Mouse (Mus musculus): ENCODE data around the gene Atg5. TPM values are rescaled to one million over a fixed set of nuclear protein-coding genes. Genes with fewer than 3 reads are reported as not detected.
"Not testable (repeated sequence)": the region's sequence is repeated elsewhere in the genome, so short reads cannot be mapped to it uniquely, and the experiment has no call there.

Atg5 gene
- total RNA-seq (2021), result 10 to 100 TPM; 16.3 to 16.7 TPM
- long read RNA-seq, experiment 1, transcript Atg5-201 (8 exons, 2,352 nt), result major isoform, 11 of 14 reads
- long read RNA-seq, experiment 1, partial matches to known transcripts, result 0 of 14 reads
- long read RNA-seq, experiment 1, other reads (novel, unspliced or antisense), result 3 of 14 reads
- long read RNA-seq, experiment 2, transcript Atg5-201 (8 exons, 2,352 nt), result major isoform, 8 of 9 reads
- long read RNA-seq, experiment 2, partial matches to known transcripts, result 0 of 9 reads
- long read RNA-seq, experiment 2, other reads (novel, unspliced or antisense), result 1 of 9 reads

DNA sequence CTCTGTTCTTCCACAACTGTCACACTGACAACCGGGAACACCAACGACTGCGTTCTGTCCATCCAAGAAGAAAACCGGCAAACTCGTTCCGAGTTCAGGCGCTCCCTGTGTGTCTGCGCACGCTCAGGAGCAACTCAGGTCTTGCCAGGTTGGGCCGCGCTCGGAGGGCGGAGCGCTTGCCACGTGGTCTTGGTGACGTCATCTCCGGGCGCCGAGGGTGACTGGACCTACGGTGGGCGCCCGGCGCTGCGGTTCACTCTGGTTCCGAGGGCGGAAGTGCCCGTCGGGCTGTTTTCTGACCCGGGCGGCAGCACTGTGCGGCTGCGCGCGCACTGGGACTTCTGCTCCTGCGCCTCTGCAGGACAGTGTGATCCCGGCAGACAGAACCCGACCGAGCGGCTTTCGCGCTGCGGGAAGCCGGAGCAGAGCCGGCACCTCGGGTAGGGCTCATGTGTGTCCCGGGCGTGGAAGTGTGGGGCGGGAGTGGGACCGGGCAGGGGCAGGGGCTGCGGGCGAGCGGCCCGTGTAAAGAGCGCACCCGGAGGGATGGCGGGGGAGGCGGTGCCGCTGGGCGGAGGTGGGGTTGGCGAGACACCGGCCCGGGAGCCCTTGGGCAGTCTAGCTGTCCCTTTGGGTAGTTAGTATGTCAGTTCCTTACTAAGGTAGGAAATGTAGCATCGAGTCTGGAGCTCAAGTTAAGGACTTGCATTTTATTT, at the start of gene Atg5:
Atg5 (plus strand) TSS at position 214 of the 716 bp plus-strand sequence.
- DNase-seq, result peak; percentile 99

DNA sequence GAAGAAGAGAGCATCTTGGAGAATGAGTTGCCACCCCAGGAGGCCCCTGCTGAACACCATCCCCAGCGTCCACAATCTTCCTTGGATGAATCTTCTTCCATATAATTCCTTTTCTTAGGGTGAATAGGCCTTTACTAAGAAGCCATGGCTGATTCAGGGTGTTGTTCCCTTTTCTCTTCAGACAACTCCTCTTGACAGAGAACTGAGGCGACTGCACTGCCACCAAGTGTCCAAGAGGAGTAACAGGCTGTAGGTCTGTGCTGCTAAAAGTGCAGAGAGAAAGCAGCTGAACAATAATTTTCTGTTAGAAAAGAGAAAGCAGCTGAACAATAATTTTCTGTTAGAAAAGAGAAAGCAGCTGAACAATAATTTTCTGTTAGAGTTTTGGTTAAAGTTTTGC, 49.1 kb upstream of the Atg5 start:
- not testable (repeated sequence) for DNase-seq

DNA sequence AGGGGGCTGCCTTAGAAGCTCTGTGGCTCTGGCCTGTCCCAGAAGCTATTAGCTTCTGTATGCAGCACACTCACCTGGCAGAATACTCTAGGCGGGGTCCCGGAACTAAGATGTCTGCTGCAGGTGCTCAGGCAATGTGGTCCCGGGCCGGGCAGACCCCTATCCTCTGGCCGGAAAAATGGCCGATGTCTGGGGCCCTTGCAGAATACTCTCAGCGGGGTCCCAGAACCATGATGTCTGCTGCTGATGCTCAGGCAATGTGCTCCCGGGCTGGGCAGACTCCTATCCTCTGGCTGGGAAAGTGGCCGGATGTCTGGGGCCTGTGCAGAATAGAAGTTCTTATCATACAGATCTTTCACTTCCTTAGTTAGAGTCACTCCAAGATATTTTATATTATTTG, 43.8 kb upstream of the Atg5 start:
- no peak for DNase-seq

DNA sequence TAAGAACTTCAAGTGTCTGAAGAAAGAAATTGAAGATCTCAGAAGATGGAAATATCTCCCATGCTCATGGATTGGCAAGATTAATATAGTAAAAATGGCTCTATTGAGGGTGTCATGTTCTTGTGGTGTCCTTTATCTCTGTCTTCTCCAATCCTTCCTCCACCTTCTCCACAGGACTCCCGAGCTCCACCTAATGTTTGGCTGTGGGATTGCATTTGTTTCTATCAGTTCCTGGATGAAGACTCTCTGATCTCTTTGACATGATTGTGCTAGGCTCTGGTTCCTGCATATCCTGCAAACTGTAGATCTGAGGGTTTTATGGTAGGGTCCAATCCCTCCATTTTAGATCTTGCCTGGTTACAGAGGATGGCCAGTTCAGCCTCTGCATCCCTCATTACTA, 34.8 kb upstream of the Atg5 start:
- peak; percentile 15 to 39 for DNase-seq

DNA sequence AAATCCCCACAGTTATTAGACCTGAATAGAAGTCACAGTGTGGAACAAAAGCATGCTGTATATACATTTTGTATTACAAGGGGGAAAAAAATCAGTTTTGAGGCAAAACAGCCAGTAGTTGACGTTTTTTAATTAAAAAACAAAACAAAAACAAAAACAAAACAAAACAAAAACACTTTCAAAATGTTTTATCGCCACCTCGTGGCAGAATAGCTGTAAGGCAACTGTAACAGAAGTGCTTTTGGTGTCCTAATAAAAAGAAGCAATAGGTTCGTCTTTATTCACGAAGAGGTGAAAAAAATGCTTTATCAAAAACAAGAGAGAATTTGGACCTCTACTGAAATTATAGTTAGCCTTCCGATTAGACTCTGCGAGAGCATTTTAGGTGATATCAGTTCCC, 32.9 kb upstream of the Atg5 start:
- DNase-seq, result not testable (repeated sequence)

DNA sequence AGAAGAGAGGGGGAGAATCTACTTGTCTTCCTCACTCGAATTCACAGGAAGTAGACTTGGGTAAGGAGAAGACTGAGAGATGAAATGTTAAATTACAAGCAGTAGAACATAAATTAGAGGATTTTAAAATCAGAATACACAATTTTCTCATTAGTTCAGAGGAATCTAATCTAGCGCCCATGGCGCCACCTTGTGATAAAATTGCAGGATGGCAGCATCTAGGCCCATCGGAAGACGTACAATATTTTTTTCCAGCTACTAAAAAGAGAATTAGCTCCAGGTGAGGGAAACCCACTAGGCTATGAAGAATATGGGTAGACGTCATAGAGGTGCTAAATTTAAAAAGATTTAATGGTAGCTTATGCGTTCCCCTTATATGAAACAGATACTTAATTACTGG, 11.5 kb upstream of the Atg5 start:
- no peak for DNase-seq

DNA sequence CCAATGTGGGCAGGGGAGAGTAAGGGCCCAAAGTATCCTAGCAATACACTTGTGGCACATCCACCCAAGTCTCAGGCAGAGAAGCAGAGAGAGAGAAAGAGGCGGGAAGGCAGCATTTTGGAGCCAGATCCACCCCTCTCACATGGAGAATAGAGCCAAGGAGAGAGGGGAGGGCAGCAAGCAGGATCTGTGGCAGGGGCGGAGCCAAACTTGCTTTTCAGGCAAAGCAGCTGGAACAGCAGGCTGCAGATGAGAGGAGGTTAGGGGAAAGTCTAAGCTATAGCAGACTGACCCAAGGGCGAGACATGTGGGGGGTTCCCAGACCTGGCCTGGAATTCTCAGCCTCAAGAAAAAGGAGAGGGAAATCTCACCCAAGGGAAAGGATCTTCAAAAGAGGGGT, 2.3 kb upstream of the Atg5 start:
- no peak for DNase-seq

DNA sequence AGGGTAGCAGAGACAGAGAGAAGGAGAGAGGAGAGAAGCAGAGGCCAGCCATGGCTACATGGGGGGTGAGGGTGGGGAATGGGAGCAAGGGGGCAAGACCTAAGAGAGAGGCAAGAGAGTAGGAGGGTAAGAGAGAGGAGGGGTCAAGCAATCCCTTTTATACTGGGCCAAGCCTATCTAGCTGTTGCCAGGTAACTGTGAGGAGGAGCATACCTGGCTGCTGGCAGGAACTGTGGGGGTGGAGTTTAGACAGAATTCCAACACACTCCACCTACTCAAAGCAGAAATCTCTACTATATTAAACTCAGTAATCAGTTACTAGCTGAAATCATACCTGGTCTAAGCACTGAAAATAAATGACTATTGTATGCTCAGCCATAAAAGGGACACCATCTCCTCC, 1.6 kb upstream of the Atg5 start:
- DNase-seq, result no peak

DNA sequence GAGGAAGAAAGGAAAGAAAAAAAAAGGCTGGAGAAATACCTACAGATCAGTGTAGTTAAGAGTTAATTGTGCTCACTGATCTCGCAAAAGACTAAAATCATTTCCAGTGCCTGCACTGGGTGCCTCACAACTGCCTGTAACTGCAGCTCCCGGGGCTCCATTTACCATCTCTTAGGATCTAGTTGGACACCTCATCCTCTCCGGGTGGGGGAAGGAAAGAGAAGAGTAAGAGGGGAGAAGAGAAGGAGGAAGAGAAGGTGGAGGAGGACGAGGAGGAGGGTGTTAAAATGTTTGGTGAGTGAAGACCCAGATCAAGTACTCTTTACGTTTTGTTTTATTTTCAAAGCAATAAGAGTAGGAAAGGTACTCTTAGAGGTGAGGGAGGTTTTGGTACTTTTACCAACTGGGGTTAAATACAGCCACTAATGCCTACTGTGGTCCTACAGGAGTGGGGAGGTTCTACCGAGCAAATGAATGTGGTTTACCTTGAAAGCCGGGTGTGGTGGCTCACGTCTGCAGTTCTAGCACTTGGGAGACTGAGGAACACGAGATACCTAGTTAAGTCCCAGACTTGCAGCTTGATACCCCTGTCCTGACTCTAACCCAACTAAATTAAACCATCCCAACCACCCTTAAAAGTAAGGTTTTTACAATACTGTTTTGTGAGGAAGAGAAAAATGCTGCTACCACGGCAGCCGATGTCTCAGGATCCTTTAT, 574 bp upstream of the Atg5 start:
- no peak for DNase-seq

DNA sequence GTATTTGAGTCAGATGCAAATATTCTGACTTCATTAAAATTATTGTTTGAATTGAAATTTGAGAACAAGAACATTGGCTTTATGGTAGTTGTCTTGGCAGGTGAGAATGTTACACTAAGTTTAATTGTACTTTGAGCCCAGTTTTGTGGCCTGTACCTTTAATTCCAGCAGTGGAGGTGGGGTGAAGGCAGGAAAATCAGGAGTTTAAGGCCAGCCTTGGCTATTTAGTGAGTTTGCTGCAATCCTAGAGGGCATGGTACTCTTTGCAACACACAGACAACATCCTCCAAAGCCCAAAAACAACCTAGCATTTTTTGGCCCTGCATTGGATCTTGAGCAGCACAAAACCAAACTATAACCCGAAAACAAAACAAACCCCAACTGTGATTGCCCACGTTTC, 1.1 kb downstream of the Atg5 start:
- no peak for DNase-seq

DNA sequence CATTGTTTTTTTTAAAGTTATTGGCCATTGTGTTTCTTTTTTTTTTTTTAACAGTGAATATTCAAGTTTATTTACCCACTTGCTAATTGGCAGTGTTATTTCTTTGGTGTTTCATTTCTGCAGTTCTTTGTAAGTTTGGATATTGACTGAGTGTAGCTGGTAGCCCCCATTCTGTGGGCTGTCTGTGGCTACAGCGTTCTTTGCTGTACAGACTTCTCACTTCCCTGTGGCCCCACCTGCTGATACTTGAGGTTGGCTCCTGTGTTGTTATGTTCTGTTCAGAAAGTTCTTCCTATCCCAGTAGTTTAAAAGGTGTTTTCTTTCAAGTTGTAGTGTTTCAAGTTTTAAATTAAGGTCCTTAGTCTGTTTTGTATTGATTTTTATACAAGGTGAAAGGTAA, 14.2 kb downstream of the Atg5 start:
- no peak for DNase-seq

DNA sequence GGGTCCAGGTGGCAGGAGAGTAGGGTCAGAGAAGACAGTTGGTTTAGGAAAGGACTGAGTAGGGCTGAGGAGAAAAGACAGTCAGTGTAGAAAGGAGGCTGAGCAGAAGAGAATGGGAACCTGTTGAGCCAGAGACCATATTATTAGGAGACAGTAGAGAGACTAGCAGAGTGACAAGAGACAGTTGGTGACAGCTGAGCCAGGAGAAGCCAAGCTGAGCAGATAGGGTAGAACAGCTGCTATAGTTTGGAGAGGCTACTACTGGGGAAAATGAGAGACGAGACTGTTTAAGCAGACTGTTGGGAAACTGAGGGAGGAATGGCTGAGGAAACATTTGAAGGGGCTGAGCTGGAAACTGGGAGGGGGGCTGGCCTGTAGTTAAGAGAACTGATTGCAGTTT, 16.9 kb downstream of the Atg5 start:
- DNase-seq, result no peak

DNA sequence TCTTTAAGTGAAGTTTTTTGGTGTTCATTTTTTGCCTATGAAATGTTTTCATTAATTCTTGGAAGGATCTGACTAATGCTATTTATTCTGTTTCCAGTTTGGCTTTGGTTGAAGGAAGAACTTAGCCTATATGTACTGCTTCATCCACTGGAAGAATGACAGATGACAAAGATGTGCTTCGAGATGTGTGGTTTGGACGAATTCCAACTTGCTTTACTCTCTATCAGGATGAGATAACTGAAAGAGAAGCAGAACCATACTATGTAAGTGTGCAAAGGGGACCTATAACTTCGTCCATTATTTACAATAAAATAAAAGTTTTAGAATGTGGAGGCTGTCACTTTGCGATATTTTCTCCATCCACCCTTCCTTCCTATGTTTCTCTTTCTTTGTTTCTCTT, 17.8 kb downstream of the Atg5 start:
- DNase-seq, result no peak

DNA sequence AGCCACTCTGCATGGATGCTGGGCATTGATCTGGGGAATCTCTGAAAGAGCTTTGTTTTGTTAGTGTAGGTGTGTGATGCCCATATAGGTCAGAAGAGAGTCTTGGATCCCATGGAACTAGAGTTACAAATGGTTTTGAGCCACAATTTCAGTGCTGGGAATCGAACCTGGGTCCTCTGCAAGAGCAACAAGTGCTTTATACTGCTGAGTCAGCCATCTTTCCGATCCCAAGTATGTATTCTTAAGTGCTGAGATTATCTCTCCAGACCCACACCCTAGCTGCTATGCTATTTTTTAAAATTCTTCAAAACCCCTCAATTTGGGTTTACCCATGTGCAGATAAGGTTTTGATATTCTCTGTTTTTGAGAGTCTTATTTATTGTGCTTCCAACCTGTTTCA, 22.7 kb downstream of the Atg5 start:
- no peak for DNase-seq

DNA sequence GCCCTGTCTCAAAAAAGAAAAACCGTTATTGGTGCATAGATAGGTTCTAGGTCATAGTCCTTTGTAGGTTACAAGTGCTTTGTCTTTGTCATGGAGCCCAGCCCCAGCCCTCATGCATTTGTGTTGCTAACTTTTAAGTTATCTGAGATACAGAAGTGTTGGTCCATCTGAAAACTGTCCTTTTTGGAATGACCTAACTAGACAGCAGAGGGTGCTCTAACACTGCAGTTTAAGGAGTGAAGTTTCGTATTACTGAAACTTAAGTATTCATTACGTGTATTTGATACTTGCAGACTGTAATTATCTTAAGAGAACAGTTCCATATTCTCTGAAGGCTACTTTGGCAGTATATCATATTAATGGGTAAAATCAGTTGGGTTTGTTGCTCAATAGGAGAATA, 24.0 kb downstream of the Atg5 start:
- peak; percentile 18 to 63 for DNase-seq

DNA sequence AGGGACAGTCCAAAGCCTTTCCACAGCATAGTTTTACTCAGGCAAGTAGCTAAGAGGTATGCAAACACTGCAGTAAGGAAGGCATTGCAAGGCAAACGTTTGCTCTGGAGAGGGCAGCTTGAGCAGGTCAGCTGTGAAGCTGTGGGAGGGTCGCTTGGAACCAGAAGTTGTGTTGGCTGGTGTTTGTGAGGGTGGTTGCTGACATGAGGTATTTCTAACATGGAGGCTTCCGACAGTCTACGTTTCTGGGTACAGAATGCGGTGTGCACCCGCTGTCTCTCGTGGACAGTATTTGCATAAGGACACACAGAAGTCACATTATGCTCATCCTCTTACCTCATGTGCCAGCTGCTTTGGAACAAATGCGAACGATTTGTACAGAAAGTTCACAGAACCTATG, 31.0 kb downstream of the Atg5 start:
- no peak for DNase-seq

DNA sequence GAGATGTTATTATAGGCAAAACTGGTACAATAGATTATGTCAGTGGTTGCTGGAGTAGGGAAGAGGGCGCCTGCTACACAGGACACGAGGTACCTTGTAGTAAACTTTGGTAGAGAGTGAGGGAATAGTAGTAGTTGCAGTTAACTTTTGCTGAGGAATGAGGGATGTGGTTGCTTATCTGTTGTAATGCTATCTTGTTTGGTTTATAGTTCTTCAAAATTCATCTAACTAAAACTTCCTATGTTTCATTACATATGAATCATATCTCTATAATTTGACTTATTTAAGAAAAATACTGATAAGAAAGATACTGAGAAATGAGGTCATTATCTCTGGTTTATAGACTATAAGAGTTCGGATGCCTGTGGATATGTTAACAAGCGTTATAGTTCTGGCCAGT, 31.9 kb downstream of the Atg5 start:
- no peak for DNase-seq

DNA sequence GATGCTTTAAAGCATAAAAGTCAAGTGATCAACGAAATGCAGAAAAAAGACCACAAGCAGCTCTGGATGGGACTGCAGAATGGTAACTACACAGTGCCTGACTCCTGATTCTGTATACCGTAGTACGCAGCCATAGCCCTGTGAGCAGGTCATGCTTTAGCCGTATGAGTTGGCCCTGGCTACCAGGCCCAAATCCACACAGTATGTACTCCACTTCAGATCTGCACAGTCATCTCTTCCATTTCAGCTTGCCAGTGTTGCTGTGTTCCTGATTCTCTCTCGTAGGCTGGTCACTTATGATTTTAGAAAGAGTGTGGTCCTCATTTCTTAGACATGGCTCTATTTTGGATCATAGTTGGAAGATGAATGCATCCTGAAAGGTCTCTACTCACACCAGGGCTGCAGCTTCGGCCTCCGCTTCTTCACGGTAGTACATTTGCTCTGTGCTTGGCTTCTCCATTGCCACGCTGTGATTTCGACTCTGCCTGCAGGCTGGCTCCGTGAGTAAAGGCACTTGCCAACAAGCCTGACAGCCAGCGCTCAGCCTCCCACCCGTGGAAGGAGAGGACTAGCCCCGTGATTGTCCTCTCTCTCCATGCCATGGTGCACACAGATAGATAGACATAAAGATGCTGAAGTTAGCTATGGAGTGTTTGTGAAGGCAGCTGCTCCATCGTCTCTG, 35.6 kb downstream of the Atg5 start:
- DNase-seq, result no peak

DNA sequence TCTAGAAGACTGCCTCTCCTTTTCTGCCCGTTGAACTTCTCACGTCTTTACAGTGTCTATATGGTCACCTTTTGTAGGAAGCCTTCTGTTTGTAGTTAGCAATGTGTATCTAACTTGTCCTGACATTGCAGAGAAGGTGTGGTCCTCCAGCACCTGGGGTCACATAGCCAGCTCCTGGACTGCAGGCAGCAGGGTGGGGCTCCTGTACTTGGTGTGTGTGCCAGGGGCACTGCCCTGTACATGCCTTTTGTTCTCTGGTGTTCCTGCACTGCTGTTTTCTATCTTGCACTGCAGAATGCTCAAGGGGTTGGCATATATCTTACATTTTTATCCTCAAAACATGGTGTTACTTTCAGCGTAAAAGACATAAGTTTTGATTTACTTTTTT, 36.2 kb downstream of the Atg5 start:
- DNase-seq, result no peak

DNA sequence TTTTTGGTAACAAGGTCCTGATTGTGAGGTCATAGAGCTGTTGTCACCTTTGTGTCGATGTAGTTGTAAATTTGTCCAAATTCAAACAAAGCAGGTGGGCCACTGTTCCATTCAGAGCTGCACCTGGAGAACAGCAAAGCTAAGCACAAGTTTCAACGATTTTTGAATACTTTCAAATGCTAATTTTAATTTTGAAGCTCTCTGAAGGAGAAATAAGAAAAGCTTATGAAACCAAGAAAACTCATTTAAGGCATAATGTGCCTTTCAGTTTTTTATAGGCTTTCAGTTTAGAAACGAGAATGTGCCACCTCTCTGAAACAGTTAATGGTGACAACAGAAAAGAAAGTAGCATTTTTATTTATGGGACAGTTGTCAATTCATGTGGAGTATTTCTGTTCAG, 36.7 kb downstream of the Atg5 start:
- DNase-seq, result no peak

DNA sequence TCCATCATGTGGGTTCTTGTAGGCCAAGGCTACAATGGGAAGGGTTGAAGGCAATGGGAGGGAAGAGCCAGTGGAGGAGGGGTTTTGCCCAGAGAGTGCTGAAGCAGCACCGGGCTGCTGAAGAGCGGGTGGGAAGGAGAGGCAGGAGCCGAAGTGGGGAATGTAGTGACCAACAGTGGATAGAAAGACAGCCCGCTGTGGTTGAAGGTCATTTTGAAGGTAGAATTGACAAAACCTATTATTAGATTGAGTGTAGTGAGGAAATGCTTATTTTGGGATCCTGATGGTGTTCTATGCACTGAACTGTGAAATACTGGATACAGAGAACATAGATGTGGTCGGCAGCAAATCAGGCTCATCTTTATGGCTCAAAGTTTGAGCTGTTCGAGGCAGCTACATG, 38.1 kb downstream of the Atg5 start:
- no peak for DNase-seq

DNA sequence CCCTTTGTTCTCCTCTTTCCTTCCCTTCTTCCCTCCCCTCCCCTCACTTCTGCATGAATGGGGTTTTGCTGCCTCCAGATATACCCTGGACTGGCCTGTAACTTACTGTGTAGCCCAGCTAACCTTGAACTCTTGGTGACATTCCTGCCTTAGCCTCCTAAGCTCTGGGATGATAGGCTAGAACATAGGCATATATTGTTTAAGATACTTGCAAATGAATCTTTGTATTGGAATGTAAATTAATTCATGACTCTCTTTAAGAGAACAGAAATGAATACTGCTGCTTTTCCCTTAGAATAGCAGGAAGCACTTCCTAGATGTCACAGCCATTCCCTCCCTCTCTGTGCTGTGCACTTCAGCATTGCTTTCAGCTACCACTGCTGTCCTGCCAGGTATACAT, 40.1 kb downstream of the Atg5 start:
- no peak for DNase-seq

DNA sequence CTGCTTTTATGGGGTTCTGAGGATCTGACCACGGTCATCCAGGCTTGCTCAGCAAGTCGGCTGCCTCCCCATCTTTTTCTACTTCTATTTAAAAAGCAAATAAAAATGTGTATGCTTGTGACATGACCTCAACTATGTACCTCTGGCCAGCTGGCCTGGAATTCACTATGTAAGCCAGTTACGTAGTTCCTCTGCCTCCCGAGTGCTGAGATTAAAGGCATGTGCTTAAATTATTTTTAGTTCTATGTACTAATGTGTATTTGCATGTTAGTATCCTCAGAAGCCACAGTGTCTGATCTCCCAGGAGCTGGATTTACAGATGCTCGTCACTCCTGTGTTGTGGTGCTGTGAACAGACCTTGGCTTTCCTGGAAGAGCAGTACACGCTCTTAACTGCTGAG, 41.1 kb downstream of the Atg5 start:
- peak in 1 of 2 experiments; percentile 8 for DNase-seq

All from heart, adult 18-20 months (tissue).